Mouse (Mus musculus): ENCODE measurements around the gene Hpca. TPM values are rescaled to one million over a fixed set of nuclear protein-coding genes. Genes with fewer than 3 reads are reported as not detected.

Hpca gene
- polyA plus RNA-seq (2012; rRNA removed) = 0.92 and 1.7 TPM in 2 replicates

DNA sequence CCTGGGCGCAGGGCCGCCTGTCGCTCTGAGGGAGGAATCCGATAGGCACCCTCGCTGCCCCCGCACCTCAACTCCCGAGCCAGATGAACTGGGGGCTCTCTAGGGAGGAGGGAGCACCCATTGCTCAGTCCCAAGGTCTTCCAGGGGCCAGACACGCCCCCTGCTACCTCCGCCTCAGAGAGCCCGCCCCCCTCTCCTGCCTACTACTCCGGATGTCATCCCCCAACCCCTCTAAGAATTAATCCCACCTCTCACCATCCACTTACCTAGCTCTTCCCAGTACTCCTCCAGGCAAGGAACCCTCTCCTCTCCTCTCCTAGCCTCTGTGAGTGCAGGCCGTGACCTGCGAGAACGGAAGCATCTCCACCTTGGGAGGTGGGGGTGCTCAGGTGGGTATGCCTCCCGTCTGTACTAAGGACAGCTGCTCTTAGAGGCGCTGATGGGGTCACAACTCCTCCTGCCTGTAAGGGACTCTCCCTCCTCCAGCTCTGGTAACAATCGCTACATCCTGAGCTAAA lies at the start of gene Hpca:
Gene Hpca, minus strand, starts transcription at position 468 of the 518 bp plus-strand sequence.
- WGBS = 4% methylated on average over 17 of the region's 17 CpGs

DNA sequence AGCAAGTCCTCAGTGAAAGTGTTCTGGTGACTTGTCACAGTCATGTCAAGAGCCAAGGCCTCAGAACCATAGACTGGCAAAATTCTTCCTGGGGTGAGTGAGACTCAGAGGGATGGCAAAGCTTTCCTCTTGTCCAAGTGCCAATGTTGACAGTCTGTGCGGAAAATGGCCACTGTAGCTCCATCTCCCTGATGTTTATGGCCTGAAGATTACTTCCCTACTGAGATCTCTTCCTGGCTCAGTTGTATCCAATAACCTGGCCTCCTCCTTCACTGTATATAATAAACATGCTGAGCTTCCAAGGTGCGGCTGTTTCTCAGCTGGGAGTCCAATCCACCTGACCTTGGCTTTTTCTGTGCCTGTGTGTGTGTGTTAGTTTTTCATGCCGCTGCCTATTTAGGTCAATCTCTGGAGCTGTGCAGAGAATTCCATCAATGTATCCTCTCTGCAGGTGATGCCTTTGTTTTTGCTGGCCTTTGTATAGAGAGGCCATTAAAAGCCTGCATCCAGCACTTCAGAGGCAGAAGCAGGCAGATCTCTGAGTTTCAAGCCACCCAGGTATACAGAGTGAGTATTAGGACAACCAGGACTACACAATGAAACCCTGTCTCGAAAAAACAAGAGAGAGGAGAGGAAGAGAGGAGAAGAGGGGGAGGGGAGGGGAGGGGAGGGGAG lies 39.9 kb upstream of the Hpca start:
- DNase-seq (ENCODE audit: low read depth, low spot score) = peak; percentile 71
- WGBS = 32% methylated on average over 4 of the region's 4 CpGs

More for the DNA sequence above, at the start of gene Hpca:
- DNase-seq (ENCODE audit: low read depth, low spot score) = no peak

GRCm38 (mm10) chr4:129161076-129161475 lies 39.2 kb upstream of the Hpca start:
- DNase-seq (ENCODE audit: low read depth, low spot score) = no peak
- WGBS = 82% methylated on average over 1 of the region's 1 CpGs

DNA sequence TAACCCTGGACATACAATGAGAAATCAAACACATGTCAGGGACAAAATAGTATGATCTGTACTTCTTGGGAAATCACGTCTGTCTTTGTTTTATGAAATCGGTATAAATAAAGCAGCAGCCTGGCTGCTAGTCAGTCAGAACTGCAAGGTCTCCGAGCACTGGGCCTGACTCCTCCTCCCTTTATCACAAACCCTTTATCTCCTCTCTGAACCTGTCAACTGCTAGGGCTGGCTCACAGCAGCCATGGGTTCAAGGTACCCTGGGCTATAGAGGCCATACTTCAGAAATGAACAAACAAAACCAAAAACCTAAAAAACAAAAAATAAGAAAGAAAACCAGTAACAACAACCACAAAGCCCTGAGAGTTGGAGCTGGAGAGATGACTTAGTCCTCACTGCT lies 36.7 kb upstream of the Hpca start:
- 14% methylated on average over 3 of the region's 3 CpGs for WGBS
- DNase-seq (ENCODE audit: low read depth, low spot score) = no peak

DNA sequence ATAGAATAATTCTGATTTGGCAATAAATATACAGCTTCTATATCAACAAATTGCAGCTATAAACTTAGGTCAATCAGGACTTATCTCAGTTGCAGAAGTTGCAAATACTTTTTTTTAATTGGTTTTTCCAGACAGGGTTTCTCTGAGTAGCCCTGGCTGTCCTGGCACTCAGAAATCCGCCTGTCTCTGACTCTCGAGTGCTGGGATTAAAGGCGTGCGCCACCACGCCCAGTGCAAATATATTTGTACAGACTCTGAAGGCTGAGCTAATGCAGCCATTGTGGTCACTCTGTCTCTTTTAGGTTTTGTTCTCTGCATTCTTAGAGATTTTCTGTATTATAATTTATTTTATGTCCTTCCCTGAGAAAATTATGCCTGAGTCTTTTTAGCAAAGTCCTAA lies 35.7 kb upstream of the Hpca start:
- peak; percentile 44 for DNase-seq (ENCODE audit: low read depth, low spot score)
- 12% methylated on average over 5 of the region's 5 CpGs for WGBS

GRCm38 (mm10) chr4:129151276-129151811 lies 29.5 kb upstream of the Hpca start:
- peak; percentile 55 for DNase-seq (ENCODE audit: low read depth, low spot score)

DNA sequence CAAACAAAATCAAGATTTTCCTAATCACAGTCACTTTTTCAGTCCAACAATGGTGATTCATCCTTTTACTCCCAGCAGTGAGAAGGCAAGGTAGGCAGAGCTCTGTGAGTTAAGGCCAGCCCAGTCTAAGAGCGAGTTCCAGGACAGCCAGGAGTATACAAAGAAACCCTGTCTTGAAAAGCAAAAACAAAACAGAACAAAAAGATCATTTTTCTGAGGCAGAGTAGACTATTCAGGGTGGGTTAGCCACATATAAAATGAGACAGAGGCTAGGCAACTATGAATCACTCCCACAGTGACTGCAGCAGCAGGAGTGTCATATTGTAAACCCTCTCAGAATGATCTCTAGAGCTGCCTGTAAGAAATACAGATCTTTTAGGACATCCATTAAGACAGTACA lies 27.5 kb upstream of the Hpca start:
- DNase-seq (ENCODE audit: low read depth, low spot score) = no peak
- 73% methylated on average over 1 of the region's 1 CpGs for WGBS

More at GRCm38 (mm10) chr4:129151276-129151811, 29.5 kb upstream of the Hpca start:
- WGBS = 33% methylated on average over 4 of the region's 4 CpGs

- WGBS = 87% methylated on average over 13 of the region's 13 CpGs
- DNase-seq (ENCODE audit: low read depth, low spot score) = no peak
Observed at GRCm38 (mm10) chr4:129147552-129148103, 25.8 kb upstream of the Hpca start.

- DNase-seq (ENCODE audit: low read depth, low spot score) = no peak
- WGBS = 31% methylated on average over 2 of the region's 2 CpGs
Observed at GRCm38 (mm10) chr4:129146392-129146791, 24.6 kb upstream of the Hpca start.

- DNase-seq (ENCODE audit: low read depth, low spot score) = no peak
Observed at GRCm38 (mm10) chr4:129145943-129146342, 24.1 kb upstream of the Hpca start.

GRCm38 (mm10) chr4:129145411-129145810 lies 23.6 kb upstream of the Hpca start:
- WGBS = 52% methylated on average over 4 of the region's 4 CpGs

More at GRCm38 (mm10) chr4:129145943-129146342, 24.1 kb upstream of the Hpca start:
- WGBS = 56% methylated on average over 4 of the region's 4 CpGs

DNA sequence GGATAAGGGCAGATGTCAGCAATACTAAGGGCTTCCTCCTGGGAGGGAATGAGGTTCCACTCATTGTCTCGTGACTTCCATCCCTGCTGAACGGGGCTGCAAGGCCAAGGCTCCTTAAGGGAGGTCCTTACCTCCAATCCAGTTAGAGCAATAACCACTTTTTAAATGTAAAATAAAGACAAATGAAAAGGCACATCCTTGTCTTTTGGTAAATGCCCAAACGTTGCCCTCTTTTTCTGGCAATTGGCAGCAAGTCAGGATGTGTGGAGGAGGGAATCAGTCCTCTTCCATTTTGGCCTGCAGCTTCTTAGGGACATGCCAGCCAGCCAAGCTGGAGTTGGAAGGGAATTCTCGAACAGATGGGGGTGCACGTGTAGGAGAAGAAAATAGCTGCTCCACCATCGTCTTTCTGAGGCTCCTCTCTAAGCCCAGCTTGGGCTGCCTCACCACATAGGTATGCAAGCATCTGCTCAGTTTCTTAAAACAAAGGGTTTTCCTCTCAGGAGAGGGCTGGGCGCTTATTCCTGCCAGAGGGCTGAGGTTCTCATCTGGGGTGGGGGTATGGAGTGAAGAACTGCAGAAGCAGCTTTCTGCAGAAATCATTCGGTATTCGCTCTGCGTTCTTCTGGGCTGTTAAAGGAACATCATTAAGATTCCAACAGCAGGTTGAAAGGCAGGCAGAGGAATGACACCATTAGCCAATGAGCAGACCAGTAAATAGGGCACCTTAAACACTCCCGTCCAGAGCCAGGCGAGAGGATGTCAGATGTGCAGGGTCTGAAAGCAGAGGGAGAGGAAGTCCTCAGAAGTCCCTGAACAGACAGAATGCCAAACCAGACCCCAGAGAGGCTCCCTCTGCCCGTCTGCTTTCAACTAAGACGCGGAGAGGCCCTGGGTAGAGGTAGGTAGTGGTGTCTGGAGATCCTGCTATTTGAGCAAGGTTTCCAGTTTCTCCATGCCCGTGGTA lies 22.8 kb upstream of the Hpca start:
- 73% methylated on average over 16 of the region's 16 CpGs for WGBS
- DNase-seq (ENCODE audit: low read depth, low spot score) = no peak

More at GRCm38 (mm10) chr4:129145411-129145810, 23.6 kb upstream of the Hpca start:
- DNase-seq (ENCODE audit: low read depth, low spot score) = no peak

DNA sequence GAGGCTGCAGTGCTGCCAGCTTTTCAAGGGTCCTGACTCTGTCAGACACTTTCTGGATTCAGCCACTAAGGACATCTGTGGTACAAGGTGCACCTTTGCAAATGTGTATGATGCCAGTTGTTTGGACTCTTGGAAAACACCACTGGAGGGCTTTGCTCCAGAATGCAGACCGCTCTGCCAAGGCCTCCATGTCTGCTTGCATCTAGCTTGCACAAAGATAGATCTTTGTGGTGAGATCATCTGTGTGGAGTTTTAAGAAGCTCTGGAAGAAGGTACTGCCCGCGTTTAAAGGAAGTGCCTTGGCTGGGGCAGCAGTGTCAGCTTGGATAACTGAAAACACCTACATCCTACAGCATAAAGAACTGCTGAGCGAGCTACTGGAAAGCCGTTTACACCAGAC lies 21.7 kb upstream of the Hpca start:
- no peak for DNase-seq (ENCODE audit: low read depth, low spot score)
- WGBS = 78% methylated on average over 5 of the region's 5 CpGs

DNA sequence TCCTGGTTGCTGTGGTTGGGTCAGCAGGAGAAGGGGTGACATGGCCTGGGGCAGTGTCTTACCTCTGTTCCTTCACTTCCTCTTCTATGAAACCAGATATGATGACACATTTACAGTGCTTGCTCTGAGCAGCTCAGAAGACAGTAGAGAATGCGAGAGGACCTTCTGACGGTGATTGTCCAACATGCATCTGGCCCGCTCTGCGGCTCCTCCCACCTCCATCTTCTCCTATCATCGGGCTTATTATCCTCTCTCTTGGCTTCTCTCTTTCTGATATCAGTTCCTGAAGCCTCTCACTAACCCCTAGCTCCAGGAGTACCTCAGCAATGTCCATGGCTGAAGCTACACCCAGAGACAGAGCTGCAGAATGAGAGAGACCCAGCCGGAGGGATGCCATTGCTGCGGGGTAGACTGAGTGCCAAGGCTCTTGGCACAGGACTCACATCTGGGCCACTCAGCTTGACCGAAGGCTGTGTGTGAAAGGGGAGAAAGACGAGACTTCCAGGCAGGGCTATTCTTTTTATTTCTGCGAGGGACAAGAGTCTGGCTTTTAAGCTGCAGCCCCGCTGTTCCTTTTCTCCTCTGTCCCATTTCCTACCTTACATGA lies 20.7 kb upstream of the Hpca start:
- DNase-seq (ENCODE audit: low read depth, low spot score) = no peak
- WGBS = 85% methylated on average over 11 of the region's 11 CpGs

- DNase-seq (ENCODE audit: low read depth, low spot score) = no peak
- WGBS = 76% methylated on average over 17 of the region's 17 CpGs
Observed at GRCm38 (mm10) chr4:129141560-129142438, 20.0 kb upstream of the Hpca start.

DNA sequence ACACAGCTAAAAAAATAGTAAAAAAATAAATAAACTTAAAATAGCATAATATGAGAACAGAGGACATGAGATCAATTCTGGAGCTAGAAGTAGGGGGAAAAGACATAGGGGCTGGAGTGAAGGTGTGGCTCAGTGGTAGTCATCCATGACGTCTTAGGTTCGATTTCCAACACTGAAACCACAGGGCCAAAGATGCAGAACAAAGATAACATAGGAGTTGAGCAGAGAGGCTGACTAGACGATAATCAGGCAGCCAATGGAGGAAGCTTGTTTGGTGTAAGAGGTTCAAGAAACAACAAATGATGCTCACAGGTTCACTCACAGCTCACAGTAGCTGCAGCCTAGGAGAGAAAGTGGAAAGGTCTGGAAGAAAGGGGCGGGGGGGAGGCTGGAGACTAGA lies 19.0 kb upstream of the Hpca start:
- no peak for DNase-seq (ENCODE audit: low read depth, low spot score)
- WGBS = 87% methylated on average over 4 of the region's 4 CpGs

DNA sequence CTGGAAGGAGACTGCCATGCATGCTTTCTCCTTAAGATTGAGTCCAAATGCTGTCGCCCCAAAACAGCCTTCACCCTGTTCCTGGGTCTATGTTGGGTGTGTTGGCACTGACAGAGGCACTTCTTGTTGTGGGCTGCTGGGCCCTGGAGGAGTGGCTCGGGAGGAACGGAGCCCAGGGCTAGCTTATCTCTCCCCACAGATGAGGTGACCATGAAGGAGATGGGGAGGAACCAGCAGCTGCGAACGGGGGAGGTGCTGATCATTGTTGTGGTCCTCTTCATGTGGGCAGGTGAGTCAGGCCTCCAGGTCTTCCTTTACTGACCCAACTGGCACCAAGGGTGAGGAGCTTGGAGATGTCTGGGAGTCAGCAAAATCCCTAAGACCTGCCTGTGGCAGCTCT lies 17.8 kb upstream of the Hpca start:
- no peak for DNase-seq (ENCODE audit: low read depth, low spot score)

More for the DNA sequence above, 17.8 kb upstream of the Hpca start:
- 76% methylated on average over 5 of the region's 5 CpGs for WGBS
